Mouse (Mus musculus) hematopoietic stem cell, adult 5-6 weeks (primary cell): ENCODE results near the gene Slc17a8. TPM values are rescaled to one million over a fixed set of nuclear protein-coding genes. Genes with fewer than 3 reads are reported as not detected.
"Not testable (repeated sequence)": the region's sequence is repeated elsewhere in the genome, so short reads cannot be mapped to it uniquely, and the experiment has no call there.

Experiments
- ATAC-seq, 2 experiments: fragments of 125-278 bp in 1 of 2; replicated peaks in 1 of 2; 2 replicates each; pipeline ENCODE4 v1.8.0; 2016 to 2017; ENCODE audit warnings: inconsistent platforms in 2 of 2, mild to moderate bottlenecking in 2 of 2, moderate number of reproducible peaks in 2 of 2, low read depth in 1 of 2, moderate TSS enrichment in 1 of 2; ENCODE audit not compliant: low FRiP score in 2 of 2, poor library complexity in 2 of 2, severe bottlenecking in 2 of 2, insufficient read depth in 1 of 2, low TSS enrichment in 1 of 2
- total RNA-seq: library from RNA; stranded (forward); fragments of 172-1452, 232-1000 nt; gene quantifications from 2 replicates; pipeline ENCODE4 v1.2.3, GENCODE M21; 2017

The Slc17a8 gene
- total RNA-seq, 1 experiment from 2014 or later = not detected

DNA sequence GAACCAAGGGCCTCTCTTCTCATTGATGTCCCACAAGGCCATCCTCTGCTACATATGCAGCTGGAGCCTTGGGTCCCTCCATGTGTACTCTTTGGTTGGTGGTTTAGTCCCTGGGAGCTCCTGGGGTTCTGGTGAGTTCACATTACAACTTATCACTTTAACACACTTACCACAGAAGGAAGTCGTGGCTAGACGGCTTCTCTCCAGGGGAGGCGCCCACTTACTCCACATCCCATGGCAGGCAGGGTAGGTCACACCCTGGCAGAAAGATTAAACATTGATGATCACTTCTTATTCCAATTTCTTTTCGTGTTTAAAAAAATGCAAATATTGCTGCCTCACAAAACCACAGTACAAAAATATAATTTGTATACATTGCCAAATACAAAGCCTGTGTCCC lies 23.8 kb downstream of the Slc17a8 start:
- ATAC-seq = peak; percentile 98

- ATAC-seq = no peak
Observed at GRCm38 (mm10) chr10:89595935-89596334, 25.1 kb downstream of the Slc17a8 start.

DNA sequence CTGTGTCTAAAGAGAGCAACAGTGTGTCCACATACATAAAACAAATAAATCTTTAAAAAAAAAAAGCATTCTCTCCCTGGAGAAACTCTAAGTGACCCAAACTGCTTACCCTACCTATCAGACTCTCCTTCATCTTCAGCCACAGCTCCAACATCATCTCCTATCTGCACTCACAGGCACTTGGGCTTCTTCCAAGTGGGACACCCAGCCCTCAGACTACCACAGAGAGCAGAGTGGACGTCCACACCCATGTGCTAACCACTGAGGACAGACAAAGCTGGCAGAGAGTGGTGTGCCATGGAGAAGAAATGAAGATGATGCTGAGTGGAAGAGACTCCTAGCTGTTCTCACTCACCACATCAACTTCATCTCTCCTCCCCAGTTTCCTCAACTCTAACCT lies 25.5 kb downstream of the Slc17a8 start:
- no peak for ATAC-seq

- no peak for ATAC-seq
Observed at GRCm38 (mm10) chr10:89594309-89594708, 26.7 kb downstream of the Slc17a8 start.

DNA sequence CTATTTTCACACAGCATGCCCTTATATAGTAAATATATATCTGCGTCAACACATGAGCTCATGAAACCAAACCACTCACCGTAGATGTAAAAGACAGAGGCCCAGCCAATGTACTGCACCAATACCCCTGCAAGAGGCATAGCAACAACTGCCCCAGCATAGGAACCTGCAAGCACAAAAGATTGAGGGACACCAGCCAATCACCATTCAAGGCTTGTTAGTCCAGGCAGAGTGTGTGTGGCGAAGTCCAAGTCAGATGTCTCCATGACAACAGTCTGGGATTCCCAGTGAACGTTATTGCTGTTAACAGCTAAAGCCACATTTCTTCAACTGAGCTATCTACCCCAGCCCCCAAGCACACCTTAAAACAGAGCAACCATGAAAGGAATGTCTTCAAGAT lies 28.3 kb downstream of the Slc17a8 start:
- no peak for ATAC-seq

GRCm38 (mm10) chr10:89589877-89590276 lies 31.2 kb downstream of the Slc17a8 start:
- no peak for ATAC-seq

GRCm38 (mm10) chr10:89588708-89589107 lies 32.3 kb downstream of the Slc17a8 start:
- no peak for ATAC-seq

GRCm38 (mm10) chr10:89584709-89585108 lies 36.3 kb downstream of the Slc17a8 start:
- 0 out of 4 replicates have a peak, but pooled peaks of 1 of the 2 experiments have one; percentile 25 for ATAC-seq

DNA sequence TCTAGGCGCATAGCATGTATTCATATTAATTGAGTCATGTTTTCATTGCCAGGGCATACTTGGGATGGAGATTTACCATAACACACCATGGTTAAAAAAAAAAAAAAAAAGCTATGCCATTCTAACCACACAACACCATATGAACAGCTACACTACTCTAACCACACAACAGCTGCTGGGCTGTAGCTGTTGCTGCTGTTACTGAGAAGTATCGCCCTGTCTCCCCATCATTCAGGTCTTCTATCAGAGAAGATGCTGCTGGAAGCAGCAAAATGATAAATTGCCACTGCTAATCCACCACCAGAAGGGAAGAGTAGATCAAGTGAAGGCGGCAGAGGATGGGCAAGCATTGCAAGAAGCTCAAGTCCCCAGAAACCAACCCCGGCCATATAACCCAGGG lies 42.3 kb downstream of the Slc17a8 start:
- ATAC-seq = no peak

DNA sequence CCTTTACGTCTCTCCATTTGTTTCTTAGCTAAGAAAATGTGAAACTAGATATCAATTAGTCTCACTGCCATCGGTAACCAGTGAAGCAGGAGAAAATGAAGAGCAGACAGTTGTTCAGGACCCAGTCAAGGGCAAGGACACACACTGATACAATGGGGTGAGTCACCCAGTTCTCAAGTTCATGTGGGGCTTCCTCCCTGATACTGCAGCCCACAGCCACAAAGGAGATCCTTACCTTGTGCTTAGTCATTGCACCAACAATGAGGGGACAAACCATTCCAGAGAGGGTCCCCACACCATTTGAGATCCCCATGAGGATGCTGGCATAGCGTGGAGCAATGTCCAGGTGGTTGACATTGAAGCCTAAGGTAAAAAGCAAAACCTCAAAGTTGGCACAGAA lies 43.4 kb downstream of the Slc17a8 start:
- ATAC-seq = no peak

DNA sequence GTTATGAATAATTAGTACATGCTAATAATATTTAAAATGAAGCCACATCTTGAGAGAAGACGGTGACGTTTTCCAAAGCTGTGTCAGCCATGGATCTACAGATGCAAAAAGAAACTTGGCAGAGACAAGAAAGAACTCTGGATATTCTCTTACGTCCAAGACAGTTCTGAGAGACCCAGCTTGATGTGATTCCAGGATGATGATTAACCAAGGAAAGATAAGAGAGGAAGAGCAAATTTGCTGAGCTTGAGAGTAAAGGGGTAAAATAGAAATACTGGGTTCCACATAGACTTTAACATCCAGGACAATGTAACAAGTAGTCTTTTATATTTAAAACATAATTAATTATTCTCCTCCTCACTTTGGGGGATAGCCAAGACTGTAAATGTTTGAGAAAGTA lies 47.6 kb downstream of the Slc17a8 start:
- ATAC-seq = no peak

DNA sequence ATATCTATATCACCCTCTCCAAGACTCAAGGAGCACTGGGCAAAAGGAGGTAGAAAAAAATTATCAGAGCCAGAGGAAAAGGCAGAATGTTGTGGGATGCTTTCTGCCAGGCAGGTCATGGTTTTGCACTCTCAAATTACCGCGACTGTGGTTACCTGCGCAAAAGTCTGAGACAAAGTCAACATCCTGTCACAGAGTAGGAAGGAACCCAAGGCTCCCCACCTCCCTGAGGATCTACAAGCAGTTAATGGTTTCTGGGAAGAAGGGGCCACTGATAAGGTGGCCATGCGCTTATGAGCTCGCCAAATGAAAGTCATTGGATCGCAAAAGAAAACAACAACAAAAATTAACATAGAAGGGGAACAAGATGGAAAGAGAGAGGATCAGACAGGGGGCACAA lies 48.1 kb downstream of the Slc17a8 start:
- ATAC-seq = no peak

DNA sequence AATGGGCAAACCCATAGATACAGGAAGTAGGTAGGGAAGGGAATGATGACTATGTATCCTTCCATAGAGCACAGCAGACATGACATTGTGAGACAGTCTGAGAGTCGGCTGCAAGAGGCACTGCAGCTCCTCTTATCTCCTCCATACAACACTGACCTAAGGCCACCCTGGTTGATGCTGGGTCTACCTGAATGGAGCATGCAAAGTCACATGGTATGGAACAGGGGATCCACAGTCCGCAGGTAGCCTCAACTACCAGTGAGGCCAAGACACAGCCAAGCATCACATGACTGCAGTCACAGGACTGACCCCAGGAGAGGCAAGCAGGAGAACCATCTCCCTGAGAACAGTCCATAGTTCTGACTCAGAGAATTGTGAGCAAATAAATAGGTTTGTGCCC lies 53.7 kb downstream of the Slc17a8 start:
- no peak for ATAC-seq

- no peak for ATAC-seq
Observed at GRCm38 (mm10) chr10:89565301-89566022, 55.6 kb downstream of the Slc17a8 start.

DNA sequence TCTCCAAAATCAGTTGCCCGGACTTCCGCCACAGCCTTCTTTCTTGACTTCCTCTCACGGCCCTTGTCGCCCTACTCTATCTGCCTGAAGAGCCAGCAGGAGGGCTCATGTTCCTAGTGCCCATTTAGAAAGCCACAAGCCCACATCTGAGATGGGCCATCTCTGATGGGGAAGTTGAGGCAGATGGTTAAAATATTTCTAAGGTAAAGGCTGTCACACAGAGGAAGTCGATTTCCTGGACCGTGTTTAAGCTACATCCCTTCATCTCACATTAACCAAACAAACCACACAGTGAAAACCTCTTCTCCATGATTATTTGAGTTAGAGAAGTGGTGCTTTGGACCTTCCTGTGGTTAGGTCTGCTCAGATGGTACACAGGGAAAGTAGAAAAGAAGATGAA lies 58.9 kb downstream of the Slc17a8 start:
- peak; percentile 79 to 88 for ATAC-seq

GRCm38 (mm10) chr10:89559351-89559750 lies 61.7 kb downstream of the Slc17a8 start:
- no peak for ATAC-seq

DNA sequence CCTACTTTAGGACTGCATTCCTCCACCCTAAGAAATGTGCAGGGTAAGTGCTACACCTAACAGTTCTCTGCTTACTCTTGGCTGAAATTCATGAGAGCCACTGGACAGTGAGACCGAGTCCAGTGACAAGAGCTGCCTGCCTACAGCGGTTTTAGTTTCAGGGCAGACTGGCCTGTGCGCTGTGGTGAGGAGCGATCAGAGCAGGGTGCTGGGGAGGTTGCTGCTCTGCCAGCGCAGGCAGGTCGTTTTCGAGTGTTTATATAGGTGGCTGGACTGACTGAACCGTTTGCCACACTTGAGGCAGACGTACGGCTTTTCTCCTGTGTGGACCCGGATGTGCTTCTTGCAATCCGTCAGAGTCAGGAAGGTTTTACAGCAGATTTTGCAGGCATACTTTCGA lies 66.2 kb downstream of the Slc17a8 start:
- ATAC-seq = not testable (repeated sequence)

DNA sequence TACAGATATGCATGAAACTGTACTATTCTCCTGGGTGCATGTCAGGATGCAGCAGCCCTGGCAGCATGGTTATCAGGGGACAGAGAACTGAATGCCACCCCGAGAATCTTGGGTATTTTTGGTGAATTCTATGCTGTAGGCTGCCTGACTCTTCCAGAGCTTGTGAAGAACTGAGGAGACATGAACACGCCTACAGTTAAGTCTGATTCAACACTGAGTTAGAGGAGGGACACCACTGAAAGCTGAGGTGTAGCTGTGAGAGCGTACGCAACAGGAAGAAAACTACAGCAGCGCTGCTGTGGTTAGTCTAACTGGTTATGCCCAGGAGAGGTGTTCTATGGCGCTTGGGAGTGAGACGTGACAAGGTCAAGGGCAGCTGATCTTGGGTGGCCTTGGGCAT lies 67.2 kb downstream of the Slc17a8 start:
- not testable (repeated sequence) for ATAC-seq

GRCm38 (mm10) chr10:89553015-89553414 lies 68.0 kb downstream of the Slc17a8 start:
- ATAC-seq = no peak
